Mouse (Mus musculus): ENCODE measurements around the gene Tnnc2.

The Tnnc2 gene

GRCm38 (mm10) chr2:164737377-164738090 is 42.2 kb downstream of the Tnnc2 start:
- no peak for DNase-seq (ENCODE audit: low spot score in 2 of 2)

GRCm38 (mm10) chr2:164735446-164735845 is 44.3 kb downstream of the Tnnc2 start:
- DNase-seq (ENCODE audit: low spot score in 2 of 2): no peak

GRCm38 (mm10) chr2:164734839-164735238 is 44.9 kb downstream of the Tnnc2 start:
- no peak for DNase-seq (ENCODE audit: low spot score in 2 of 2)

- DNase-seq (ENCODE audit: low spot score in 2 of 2): no peak
These were observed 46.5 kb downstream of the Tnnc2 start for GRCm38 (mm10) chr2:164733259-164733658.

- DNase-seq (ENCODE audit: low spot score in 2 of 2): no peak
These were observed 48.0 kb downstream of the Tnnc2 start for GRCm38 (mm10) chr2:164731719-164732118.
